Mouse (Mus musculus): ENCODE data around the gene Tmem120b. TPM values are rescaled to one million over a fixed set of nuclear protein-coding genes. Genes with fewer than 3 reads are reported as not detected.
A peak's percentile ranks its signal among the peaks of the same experiment; 100 is the strongest.

Gene Tmem120b
- total and polyA plus RNA-seq, 3 experiments = 4.8 to 8.0 (median 6.2) TPM

DNA sequence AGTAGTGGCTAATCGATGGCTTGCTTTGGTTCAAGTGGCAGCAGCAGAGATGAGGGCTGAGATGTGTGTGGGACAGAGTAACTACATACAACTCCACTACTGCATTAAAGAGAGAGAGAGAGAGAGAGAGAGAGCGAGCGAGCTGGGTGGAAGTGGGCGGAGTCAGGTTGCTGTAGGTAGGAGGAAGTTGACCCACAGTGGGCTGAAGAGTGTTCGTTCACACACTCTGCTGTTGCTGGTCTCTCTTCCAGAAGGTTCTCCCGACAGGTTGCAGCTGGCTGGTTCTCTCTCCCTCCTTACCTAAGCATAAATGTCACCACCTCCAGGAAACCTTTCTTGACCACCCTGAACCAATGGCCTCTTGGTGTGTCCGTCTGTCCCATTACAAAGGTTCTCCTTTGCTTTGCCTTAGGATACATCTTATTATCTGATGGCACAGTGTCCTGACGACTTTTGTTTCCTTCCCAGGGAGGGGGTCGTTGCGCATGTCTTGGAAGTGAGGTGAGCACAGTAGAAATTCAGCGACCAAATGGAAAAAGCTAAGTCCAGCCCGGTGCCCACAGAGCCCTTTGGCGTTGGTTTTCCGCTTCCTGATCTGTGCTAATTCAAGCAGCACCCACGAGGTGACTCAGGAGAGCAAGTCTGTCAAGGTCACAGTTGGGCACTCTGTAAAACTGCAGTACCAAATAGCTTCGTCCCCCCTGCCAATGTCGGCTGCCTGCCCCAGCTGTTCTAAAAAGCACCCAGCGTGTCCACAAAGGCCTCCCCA lies 57.6 kb downstream of the Tmem120b start:
- H3K4me2 ChIP-seq (ENCODE audit: insufficient read depth, low read depth, poor library complexity, severe bottlenecking) = peak overlapping the region; percentile 82
- H3K36me3 ChIP-seq (replicated peaks in 1 of 2; ENCODE audit: control insufficient read depth in 1 of 2, insufficient read depth in 1 of 2, low read length in 1 of 2) = peaks cover 24 to 45% of the 10 kb centered on the region in 2 experiments

DNA sequence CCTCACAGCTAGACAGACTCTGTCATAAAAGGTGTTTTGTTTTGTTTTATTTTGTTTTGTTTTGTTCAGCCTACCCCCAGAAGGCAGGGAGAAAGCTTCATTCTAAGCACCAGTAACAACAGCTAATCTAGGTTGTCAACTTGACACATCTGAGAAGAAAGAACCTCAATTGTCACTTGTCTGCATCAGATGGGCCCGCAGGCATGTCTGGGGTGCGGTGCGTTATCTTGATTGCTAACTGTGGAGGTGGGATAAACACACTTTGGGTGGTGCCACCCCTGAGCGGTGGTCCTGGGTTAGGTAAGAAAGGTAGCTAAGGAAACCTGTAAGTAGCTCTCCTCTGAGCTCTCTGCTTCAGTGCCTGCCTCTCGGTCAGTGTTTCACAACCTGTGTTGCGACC lies 58.8 kb downstream of the Tmem120b start:
- dilution Hi-C loops (cut with MboI; ENCODE audit: extremely low pct_ligation_motif_present, extremely low pct_unique_long_range_greater_than_20kb, low sequenced_read_pairs) (no loop called here), in situ Hi-C loops (cut with MboI; ENCODE audit: low pct_ligation_motif_present, low pct_unique_long_range_greater_than_20kb, low sequenced_read_pairs) (no loop called here)
- no peak for DNase-seq (ENCODE audit: extremely low read depth)
- Histone ChIP-seq H3K27ac (ENCODE audit: insufficient read depth, low read depth) (peak overlapping the region; percentile 98), H3K4me2 (ENCODE audit: insufficient read depth, low read depth, poor library complexity, severe bottlenecking) (peak overlapping the region; percentile 87), H3K4me1 (ENCODE audit: control insufficient read depth in 1 of 2, insufficient read depth in 2 of 2) (peaks cover 7 to 63% of the 10 kb centered on the region in 2 experiments), H3K79me2 (replicated peaks; ENCODE audit: control insufficient read depth, extremely low read depth, insufficient read depth, poor library complexity, severe bottlenecking) (peaks cover 59% of the 10 kb centered on the region), H3K9ac (ENCODE audit: insufficient read depth, low read depth) (peak overlapping the region; percentile 42; the same call in 1 of the 2 replicates), H3K4me3 (replicated peaks in 1 of 3; ENCODE audit: low read depth in 2 of 3, low read length in 2 of 3, poor library complexity in 1 of 3) (peak overlapping the region in 1 of 3 experiments; percentile 7), H3K27me3 (replicated peaks) (no peaks in the 10 kb centered on the region), H3K36me3 (replicated peaks in 1 of 2; ENCODE audit: control insufficient read depth in 1 of 2, insufficient read depth in 1 of 2, low read length in 1 of 2) (peaks cover 22 to 35% of the 10 kb centered on the region in 2 experiments), H3K9me3 (replicated peaks; ENCODE audit: low read length) (peaks cover 11% of the 10 kb centered on the region)
- no peak for TF ChIP-seq USF1 (IDR thresholded peaks at IDR 0.05; ENCODE audit: low read depth, low read length)
- TF ChIP-seq ZMIZ1 (IDR thresholded peaks at IDR 0.05; ENCODE audit: low read depth, low read length) = no peak
- TF ChIP-seq TCF12 (IDR thresholded peaks at IDR 0.05; ENCODE audit: low read depth, low read length) = no peak
- no peak for TF ChIP-seq ELF1 (IDR thresholded peaks at IDR 0.05; ENCODE audit: low read depth, low read length)
- no peak for TF ChIP-seq CHD2 (IDR thresholded peaks at IDR 0.05; ENCODE audit: low read length)
- TF ChIP-seq MXI1 (IDR thresholded peaks at IDR 0.05; ENCODE audit: low read depth, low read length) = no peak
- TF ChIP-seq HCFC1 (IDR thresholded peaks at IDR 0.05; ENCODE audit: low read depth, low read length) = no peak
- TF ChIP-seq NELFE (IDR thresholded peaks at IDR 0.05; ENCODE audit: low read depth, low read length) = no peak
- no peak for TF ChIP-seq SIN3A (IDR thresholded peaks at IDR 0.05; ENCODE audit: low read length)
- no peak for TF ChIP-seq ETS1 (conservative IDR thresholded peaks at IDR 0.05; ENCODE audit: low read depth, low read length)
- no peak for TF ChIP-seq MAFK (IDR thresholded peaks at IDR 0.05; ENCODE audit: insufficient replicate concordance, low read length)

More for the DNA sequence above, 57.6 kb downstream of the Tmem120b start:
- in situ Hi-C loops (cut with MboI; ENCODE audit: low pct_ligation_motif_present, low pct_unique_long_range_greater_than_20kb, low sequenced_read_pairs) = no loop called here
- Histone ChIP-seq H3K79me2 (replicated peaks; ENCODE audit: control insufficient read depth, extremely low read depth, insufficient read depth, poor library complexity, severe bottlenecking) (peaks cover 47% of the 10 kb centered on the region), H3K27me3 (replicated peaks) (no peaks in the 10 kb centered on the region), H3K9me3 (replicated peaks; ENCODE audit: low read length) (peaks cover 11% of the 10 kb centered on the region), H3K4me1 (ENCODE audit: control insufficient read depth in 1 of 2, insufficient read depth in 2 of 2) (peaks cover 7 to 58% of the 10 kb centered on the region in 2 experiments), H3K9ac (ENCODE audit: insufficient read depth, low read depth) (peak overlapping the region; percentile 54), H3K4me3 (replicated peaks in 1 of 3; ENCODE audit: low read depth in 2 of 3, low read length in 2 of 3, poor library complexity in 1 of 3) (peak overlapping the region in 2 of 3 experiments; percentile 28 to 34), H3K27ac (ENCODE audit: insufficient read depth, low read depth) (peak overlapping the region; percentile 93)
- DNase-seq (ENCODE audit: extremely low read depth) = peak; percentile 72
- dilution Hi-C loops (cut with MboI; ENCODE audit: extremely low pct_ligation_motif_present, extremely low pct_unique_long_range_greater_than_20kb, low sequenced_read_pairs) = no loop called here
- TF ChIP-seq PAX5 (IDR thresholded peaks at IDR 0.05; ENCODE audit: low read length) (no peak), POLR2A (IDR thresholded peaks at IDR 0.05; ENCODE audit: low read depth, low read length) (peak; percentile 67), ETS1 (conservative IDR thresholded peaks at IDR 0.05; ENCODE audit: low read depth, low read length) (peak; percentile 55), TCF12 (IDR thresholded peaks at IDR 0.05; ENCODE audit: low read depth, low read length) (no peak; the same call in 1 of the 2 replicates), UBTF (IDR thresholded peaks at IDR 0.05; ENCODE audit: low read depth, low read length) (no peak), SMC3 (IDR thresholded peaks at IDR 0.05; ENCODE audit: low read depth, low read length) (no peak), ZMIZ1 (IDR thresholded peaks at IDR 0.05; ENCODE audit: low read depth, low read length) (peak; percentile 65; the same call in 1 of the 2 replicates), TBP (conservative IDR thresholded peaks at IDR 0.05; ENCODE audit: low read depth, low read length) (no peak; the same call in 1 of the 2 replicates), RAD21 (IDR thresholded peaks at IDR 0.05; ENCODE audit: low read depth, low read length) (no peak), CHD1 (IDR thresholded peaks at IDR 0.05; ENCODE audit: low read depth, low read length) (no peak; the same call in 1 of the 2 replicates), EP300 (IDR thresholded peaks at IDR 0.05; ENCODE audit: low read length) (no peak), MAFK (IDR thresholded peaks at IDR 0.05; ENCODE audit: insufficient replicate concordance, low read length) (0 out of 2 replicates have a peak, but pooled peaks have one; percentile 5), CHD2 (IDR thresholded peaks at IDR 0.05; ENCODE audit: low read length) (no peak), E2F4 (IDR thresholded peaks at IDR 0.05; ENCODE audit: insufficient replicate concordance, low read depth, low read length) (no peak), USF2 (conservative IDR thresholded peaks at IDR 0.05; ENCODE audit: low read depth, low read length) (no peak), BHLHE40 (IDR thresholded peaks at IDR 0.05; ENCODE audit: low read depth, low read length) (peak; percentile 39; the same call in 1 of the 2 replicates), SIN3A (IDR thresholded peaks at IDR 0.05; ENCODE audit: low read length) (0 out of 2 replicates have a peak, but pooled peaks have one; percentile 47), MAX (IDR thresholded peaks at IDR 0.05; ENCODE audit: low read length) (no peak), MAZ (IDR thresholded peaks at IDR 0.05; ENCODE audit: low read depth, low read length) (peak; percentile 17; the same call in 1 of the 2 replicates), MXI1 (IDR thresholded peaks at IDR 0.05; ENCODE audit: low read depth, low read length) (peak; percentile 48; the same call in 1 of the 2 replicates), POLR2AphosphoS2 (IDR thresholded peaks at IDR 0.05; ENCODE audit: low read depth, low read length) (no peak), NRF1 (IDR thresholded peaks at IDR 0.05; ENCODE audit: low read depth, low read length) (peak; percentile 55; the same call in 1 of the 2 replicates), HCFC1 (IDR thresholded peaks at IDR 0.05; ENCODE audit: low read depth, low read length) (no peak), MYC (IDR thresholded peaks at IDR 0.05; ENCODE audit: low read depth, low read length) (peak; percentile 47), NELFE (IDR thresholded peaks at IDR 0.05; ENCODE audit: low read depth, low read length) (peak; percentile 59; the same call in 1 of the 2 replicates)

Measured in CH12.LX (cell line).